Mouse (Mus musculus): Measurements from ENCODE around the gene Tlx3. TPM values are rescaled to one million over a fixed set of nuclear protein-coding genes. Genes with fewer than 3 reads are reported as not detected.

Tlx3 gene
- polyA plus RNA-seq, 2 experiments from 2014 or later: not detected

DNA sequence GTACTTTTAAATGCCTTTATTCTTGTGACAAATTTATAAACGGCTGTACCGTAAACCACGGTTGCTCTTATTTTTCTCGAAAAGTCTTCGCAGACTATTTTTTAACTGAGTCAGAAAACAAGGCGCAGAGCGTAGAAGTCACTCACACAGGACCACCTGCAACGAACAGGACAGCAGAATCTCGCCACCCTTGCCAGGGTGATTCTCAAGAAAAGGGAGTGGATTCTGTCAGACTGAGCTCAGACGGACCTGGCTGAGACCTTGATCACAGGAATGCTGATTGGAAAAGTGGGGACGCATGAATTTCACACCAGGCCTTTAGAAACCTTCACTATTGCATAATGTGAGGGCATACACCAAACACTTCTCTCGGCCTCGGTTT, 6.3 kb downstream of the Tlx3 start:
- ATAC-seq: no peak

DNA sequence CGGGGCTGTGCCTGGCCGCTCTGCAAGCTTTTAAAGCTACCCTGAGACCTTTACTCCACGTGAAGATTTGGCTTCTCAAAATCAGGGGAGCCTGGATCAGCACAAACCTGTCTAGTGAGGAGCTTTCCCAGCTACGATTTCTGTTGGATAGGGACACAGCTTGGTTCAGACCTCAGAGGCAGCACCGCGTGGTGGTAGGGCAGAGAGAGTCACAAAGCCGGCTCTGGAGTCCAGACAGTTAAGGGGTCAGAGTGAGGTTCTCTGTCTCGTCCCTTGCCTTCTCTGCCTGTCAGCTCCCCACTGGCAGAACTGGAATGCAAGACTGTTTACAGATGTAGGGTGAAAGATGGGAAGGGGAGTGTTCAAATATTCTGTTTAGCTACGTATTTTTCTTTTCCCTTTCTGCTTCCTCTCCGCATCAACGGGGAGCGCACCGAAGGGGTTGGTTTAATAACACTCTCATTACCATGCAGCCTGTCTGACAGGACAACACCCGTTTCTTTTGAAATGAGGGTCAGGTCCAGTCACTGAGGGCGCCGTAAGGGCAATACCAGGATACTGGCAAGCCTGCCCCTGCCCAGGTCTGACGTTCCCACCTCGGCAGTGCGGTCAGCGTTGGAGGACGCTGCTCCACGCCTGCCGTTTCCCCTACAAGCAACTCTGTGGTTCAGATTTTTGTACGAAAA, 6.8 kb downstream of the Tlx3 start:
- no peak for ATAC-seq

GRCm38 (mm10) chr11:33195531-33196446, 7.6 kb downstream of the Tlx3 start:
- no peak for ATAC-seq

GRCm38 (mm10) chr11:33195061-33195460, 8.3 kb downstream of the Tlx3 start:
- no peak for ATAC-seq

- ATAC-seq: no peak
Observed at GRCm38 (mm10) chr11:33193695-33194094, 9.7 kb downstream of the Tlx3 start.

GRCm38 (mm10) chr11:33181804-33182203, 21.6 kb downstream of the Tlx3 start:
- peak; percentile 77 for ATAC-seq

GRCm38 (mm10) chr11:33180701-33181116, 22.7 kb downstream of the Tlx3 start:
- no peak for ATAC-seq

GRCm38 (mm10) chr11:33179802-33180201, 23.6 kb downstream of the Tlx3 start:
- ATAC-seq: no peak

DNA sequence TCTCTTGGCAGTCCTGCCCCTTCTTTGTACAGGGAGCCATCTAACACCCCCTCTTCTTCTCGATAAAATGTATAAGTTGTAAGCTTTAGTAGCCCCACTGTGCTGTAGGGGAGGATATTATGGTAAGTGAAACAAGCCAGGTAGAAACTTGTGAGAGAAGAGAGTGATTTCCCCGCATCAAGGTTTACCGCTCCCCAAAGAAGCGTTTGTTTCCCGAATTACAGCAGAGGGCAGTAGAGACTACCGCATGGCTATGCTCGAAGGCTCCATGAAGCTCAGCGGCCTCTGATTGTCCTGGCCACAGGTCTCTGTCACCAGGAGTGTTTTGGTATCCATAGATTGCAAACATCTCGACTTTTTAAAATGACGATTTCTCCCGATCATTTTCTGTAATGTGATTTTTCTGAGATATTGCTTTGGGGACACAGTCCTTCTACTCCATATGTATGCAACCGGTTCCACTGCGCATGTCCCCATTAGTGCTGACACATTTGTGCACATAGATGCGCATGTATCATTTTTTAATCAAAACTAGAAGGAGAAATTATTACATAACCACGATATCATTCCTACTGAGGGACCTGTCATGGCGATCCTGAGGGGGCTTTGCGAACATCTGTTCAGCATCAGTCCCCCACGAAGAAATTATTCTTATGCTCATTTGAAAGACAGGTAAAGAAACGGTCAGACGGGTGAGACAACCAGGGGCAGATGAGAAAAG, 26.7 kb downstream of the Tlx3 start:
- ATAC-seq: no peak

DNA sequence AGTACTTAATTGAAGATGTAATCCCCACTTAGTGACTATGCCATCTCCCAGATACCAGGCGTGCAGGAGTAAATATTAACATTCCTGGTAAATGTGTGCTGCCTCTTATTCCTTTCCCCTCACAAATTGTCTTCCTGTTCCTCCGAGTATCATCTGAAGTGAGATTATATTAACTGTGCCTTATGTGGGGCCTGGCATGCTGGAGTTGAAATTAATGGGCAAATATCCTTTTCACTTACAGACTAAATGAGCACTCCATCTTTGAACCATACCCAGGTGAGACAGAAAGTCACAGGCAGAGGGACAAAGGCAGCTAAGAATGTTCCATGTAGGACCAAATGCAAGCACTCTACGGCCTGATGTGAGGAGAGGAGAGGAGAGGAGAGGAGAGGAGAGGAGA, 27.6 kb downstream of the Tlx3 start:
- no peak for ATAC-seq

- no peak for ATAC-seq
Observed at GRCm38 (mm10) chr11:33170489-33170888, 32.9 kb downstream of the Tlx3 start.

GRCm38 (mm10) chr11:33162998-33163506, 40.3 kb downstream of the Tlx3 start, which contains the start of gene Npm1:
Gene Npm1 (minus strand): TSS chr11:33163206.
- peak; percentile 89 for ATAC-seq

DNA sequence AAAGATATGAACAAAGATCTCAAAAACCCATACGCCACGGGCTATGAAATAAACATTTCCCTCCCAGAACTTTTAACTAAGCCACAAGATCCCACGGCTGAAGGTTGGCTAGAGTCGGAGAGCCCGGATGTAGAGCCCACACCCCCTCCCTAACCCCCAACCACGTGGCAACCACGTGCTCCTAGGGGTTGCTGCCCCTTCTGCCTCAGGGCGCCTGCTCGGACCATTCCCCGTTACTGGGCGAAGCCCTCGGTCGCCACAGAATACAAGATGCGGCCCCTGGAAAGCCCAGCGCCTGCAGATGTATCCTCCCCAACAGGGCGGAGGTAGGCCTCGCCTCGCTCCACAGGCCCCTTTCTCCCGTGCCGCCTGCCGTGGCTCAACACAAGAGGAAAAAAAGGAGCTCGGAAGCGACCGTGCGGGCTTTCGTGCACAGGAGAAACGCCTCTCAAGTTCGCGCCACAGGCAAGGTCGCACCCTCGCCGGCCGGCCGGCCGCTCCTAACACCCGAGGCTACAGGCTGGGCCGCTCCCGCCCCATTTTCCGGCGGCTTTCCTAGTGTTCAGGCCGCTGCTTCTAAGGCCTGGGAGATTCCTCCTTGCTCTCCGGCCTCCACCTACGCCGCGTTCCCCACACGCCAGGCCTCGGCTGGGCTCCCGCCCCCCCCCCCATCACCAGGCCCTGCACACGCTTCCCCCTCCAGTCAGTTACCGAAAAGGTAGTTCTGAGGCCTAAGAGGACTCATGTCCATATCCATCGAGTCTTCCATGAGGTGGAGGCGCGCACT, 41.0 kb downstream of the Tlx3 start:
- peak; percentile 61 for ATAC-seq

DNA sequence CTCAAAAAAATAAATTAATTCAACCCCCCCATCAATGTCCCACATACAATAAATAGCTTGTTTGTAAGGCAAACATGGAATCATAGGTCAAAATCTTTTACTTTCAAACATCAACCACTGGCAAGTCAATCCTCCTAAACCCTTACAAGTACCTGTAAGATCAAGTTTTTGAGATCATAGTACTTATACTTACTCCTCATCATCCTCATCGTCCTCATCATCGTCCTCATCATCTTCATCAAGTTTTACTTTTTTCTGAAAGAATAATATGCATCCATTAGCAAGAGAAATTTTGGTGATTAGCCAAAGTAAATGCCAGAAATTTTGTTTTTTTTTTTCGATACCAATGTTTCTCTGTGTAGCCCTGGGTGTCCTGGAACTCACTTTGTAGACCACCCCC, 43.6 kb downstream of the Tlx3 start:
- ATAC-seq: no peak

GRCm38 (mm10) chr11:33157453-33158196, 45.8 kb downstream of the Tlx3 start:
- no peak for ATAC-seq

DNA sequence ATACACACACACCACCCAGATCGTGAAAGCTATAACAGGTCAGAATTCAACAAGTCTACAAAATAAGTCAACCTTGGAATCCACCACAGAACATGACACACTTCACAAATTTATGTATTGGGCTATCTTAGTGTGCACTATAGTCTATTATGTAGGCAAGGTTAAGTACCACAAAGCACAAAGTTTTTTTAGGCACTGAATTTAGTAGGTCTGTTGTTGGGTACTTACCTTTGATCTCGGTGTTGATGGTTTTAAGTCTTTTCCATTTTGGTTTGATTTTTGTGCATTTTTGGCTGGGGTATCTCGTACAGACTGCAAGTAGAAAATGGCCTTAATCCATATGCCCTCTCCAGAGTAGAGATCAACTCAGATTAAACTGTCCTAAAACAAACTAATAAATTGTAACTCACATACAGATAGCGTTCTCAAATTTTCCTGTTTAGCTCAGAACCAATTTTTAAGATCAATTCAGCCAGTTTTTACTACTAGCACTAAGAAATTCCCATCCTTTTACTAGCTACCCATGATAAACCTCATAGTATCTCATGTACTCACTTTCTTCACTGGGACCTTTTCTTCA, 46.9 kb downstream of the Tlx3 start:
- no peak for ATAC-seq

GRCm38 (mm10) chr11:33154459-33154858, 48.9 kb downstream of the Tlx3 start:
- ATAC-seq: no peak

GRCm38 (mm10) chr11:33152997-33153396, 50.4 kb downstream of the Tlx3 start:
- no peak for ATAC-seq

- ATAC-seq: no peak
Observed at GRCm38 (mm10) chr11:33151780-33152145, 51.6 kb downstream of the Tlx3 start.

- no peak for ATAC-seq
Observed at GRCm38 (mm10) chr11:33151128-33151779, 52.1 kb downstream of the Tlx3 start.
